8 mouse cellular contexts compared by ENCODE assay signal in the genomic region with DNA sequence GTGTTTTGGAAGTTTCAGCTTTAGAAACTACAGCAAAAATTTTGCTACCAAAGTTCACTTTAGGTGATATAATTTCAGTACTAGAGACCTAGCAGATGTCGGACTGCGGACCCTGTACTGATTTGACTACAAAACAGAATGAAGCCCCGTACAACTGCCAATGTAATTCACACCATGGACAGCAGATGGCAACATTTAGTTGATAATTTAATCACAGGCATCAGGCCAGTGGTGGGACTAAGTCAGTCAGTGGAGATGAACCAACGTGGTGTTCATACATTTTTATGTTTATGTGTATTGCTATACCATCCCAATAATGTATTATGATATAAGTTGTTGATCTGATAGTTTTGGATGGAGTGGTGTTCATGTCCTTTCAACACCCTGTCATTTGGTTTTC. TPM values are rescaled to one million over a fixed set of nuclear protein-coding genes. Genes with fewer than 3 reads are reported as not detected.
DNase-seq lines count a peak whose midpoint lies in the region; ATAC-seq lines count a peak whose summit lies in the region.

No protein-coding gene starts in this region.

- WGBS in kidney, embryonic 15.5 days = 18% methylated on average over 4 of the region's 4 CpGs
- WGBS in forebrain, embryonic 12.5 days = 20% methylated on average over 4 of the region's 4 CpGs
- WGBS in intestine, embryonic 14.5 days = 24% methylated on average over 4 of the region's 4 CpGs

- no peak overlapping the region for H3K4me3 ChIP-seq in kidney, embryonic 15.5 days (replicated peaks)
- no peak overlapping the region for H3K4me3 ChIP-seq in forebrain, embryonic 12.5 days (replicated peaks)
- no peak overlapping the region for H3K4me3 ChIP-seq in intestine, embryonic 14.5 days (ENCODE audit: low read depth, low read length)

- no peaks in the 10 kb centered on the region for H3K9me3 ChIP-seq in kidney, embryonic 15.5 days (replicated peaks)
- H3K9me3 ChIP-seq in forebrain, embryonic 12.5 days = no peaks in the 10 kb centered on the region
- H3K9me3 ChIP-seq in intestine, embryonic 14.5 days (ENCODE audit: control insufficient read depth, low read length) = no peaks in the 10 kb centered on the region

- peaks cover 34% of the 10 kb centered on the region for H3K4me1 ChIP-seq in kidney, embryonic 15.5 days
- peaks cover 16% of the 10 kb centered on the region for H3K4me1 ChIP-seq in forebrain, embryonic 12.5 days
- H3K4me1 ChIP-seq in intestine, embryonic 14.5 days (replicated peaks; ENCODE audit: control insufficient read depth, insufficient read depth, low read length) = peaks cover under 1% of the 10 kb centered on the region; the same call in 1 of the 2 replicates

- no peak overlapping the region for H3K4me2 ChIP-seq in kidney, embryonic 15.5 days
- H3K4me2 ChIP-seq in forebrain, embryonic 12.5 days = no peak overlapping the region
- no peak overlapping the region for H3K4me2 ChIP-seq in intestine, embryonic 14.5 days (ENCODE audit: low read length)

- no peak overlapping the region for H3K27ac ChIP-seq in kidney, embryonic 15.5 days
- H3K27ac ChIP-seq in forebrain, embryonic 12.5 days = no peak overlapping the region
- H3K27ac ChIP-seq in intestine, embryonic 14.5 days (ENCODE audit: low read depth) = no peak overlapping the region

- no peak for ATAC-seq in kidney, embryonic 15.5 days (replicated peaks; ENCODE audit: low FRiP score)
- peak; percentile 53; the same call in 1 of the 2 replicates for ATAC-seq in forebrain, embryonic 12.5 days (ENCODE audit: low FRiP score)
- ATAC-seq in intestine, embryonic 14.5 days (replicated peaks; ENCODE audit: low FRiP score, low TSS enrichment, low read depth) = no peak; the same call in 1 of the 2 replicates
- 0 out of 2 replicates have a peak, but pooled peaks have one; percentile 40 for ATAC-seq in monocyte, adult 5-6 weeks (replicated peaks; ENCODE audit: insufficient number of reproducible peaks, low FRiP score, low TSS enrichment, poor library complexity, severe bottlenecking)

- peak; percentile 65 for DNase-seq in kidney, adult 18-20 months
- peak; percentile 59 for DNase-seq in T-cell, adult 2 months (ENCODE audit: low spot score)
- DNase-seq in intestine, embryonic 14.5 days (ENCODE audit: low spot score) = peak; percentile 78
- DNase-seq in left cerebral cortex, postnatal 36 days (ENCODE audit: low spot score in 2 of 2) = peak; percentile 18 to 52
- peak; percentile 70 for DNase-seq in thymus, postnatal 4 days

- no peak overlapping the region for H3K9ac ChIP-seq in kidney, embryonic 15.5 days
- no peak overlapping the region for H3K9ac ChIP-seq in forebrain, embryonic 12.5 days
- H3K9ac ChIP-seq in intestine, embryonic 14.5 days (ENCODE audit: low read length) = no peak overlapping the region

- no peaks in the 10 kb centered on the region for H3K27me3 ChIP-seq in kidney, embryonic 15.5 days
- H3K27me3 ChIP-seq in forebrain, embryonic 12.5 days = no peaks in the 10 kb centered on the region; the same call in 1 of the 2 replicates
- no peaks in the 10 kb centered on the region for H3K27me3 ChIP-seq in intestine, embryonic 14.5 days (replicated peaks; ENCODE audit: control insufficient read depth, insufficient read depth, low read length)

- peaks cover 53% of the 10 kb centered on the region for H3K36me3 ChIP-seq in kidney, embryonic 15.5 days
- H3K36me3 ChIP-seq in forebrain, embryonic 12.5 days (replicated peaks) = no peaks in the 10 kb centered on the region
- H3K36me3 ChIP-seq in intestine, embryonic 14.5 days (ENCODE audit: control insufficient read depth, insufficient read depth, low read length) = peaks cover 37% of the 10 kb centered on the region

- intact Hi-C loops in left cerebral cortex, postnatal 36 days (cut with DNase I) = loop anchor here (1.0 kb wide), 1 partner anchor 76 kb away; no protein-coding TSS in a partner anchor

RNA-seq across cellular contexts. Expression of a gene that starts 26.4 kb away (rescaled TPM):
- polyA plus RNA-seq in kidney, embryonic 15.5 days (2015; fragmentation: Nextera tagmentation; extraction: Ambion mirVana) = 203 and 207 TPM in 2 replicates
- 125 and 126 TPM in 2 replicates for polyA plus RNA-seq in forebrain, embryonic 12.5 days (2016; fragmentation: Nextera tagmentation; extraction: Ambion mirVana)
- 172 and 187 TPM in 2 replicates for polyA plus RNA-seq in intestine, embryonic 14.5 days (2014; fragmentation: Nextera tagmentation; extraction: Ambion mirVana)
- 10 to 100 TPM; 30.0 to 31.6 TPM for total RNA-seq in left cerebral cortex, postnatal 36 days (2021)
- total RNA-seq in monocyte, adult 5-6 weeks (2017) = not detected in 3 replicates

RNA-seq across cellular contexts. Expression of a gene that starts 48.8 kb away (rescaled TPM):
- polyA plus RNA-seq in kidney, embryonic 15.5 days (2015; fragmentation: Nextera tagmentation; extraction: Ambion mirVana) = 56.2 and 57.8 TPM in 2 replicates
- polyA plus RNA-seq in forebrain, embryonic 12.5 days (2016; fragmentation: Nextera tagmentation; extraction: Ambion mirVana) = 6.7 and 8.1 TPM in 2 replicates
- 29.1 and 31.4 TPM in 2 replicates for polyA plus RNA-seq in intestine, embryonic 14.5 days (2014; fragmentation: Nextera tagmentation; extraction: Ambion mirVana)
- 1 to 10 TPM; 3.6 to 5.0 TPM for total RNA-seq in left cerebral cortex, postnatal 36 days (2021)
- total RNA-seq in monocyte, adult 5-6 weeks (2017) = 85.7 to 143 TPM (median 87.9 TPM) in 3 replicates

Comparison
In these comparisons a context has a peak if more than half of its experiments do, and no peak if none do; other contexts are left out.
1. ATAC-seq: peak in forebrain, embryonic 12.5 days (single experiment) and monocyte, adult 5-6 weeks (single experiment); none in kidney, embryonic 15.5 days (single experiment) and intestine, embryonic 14.5 days (single experiment).
2. Peak in every context shown above with its lines, with median percentiles within 50 percentile points of each other: DNase-seq.